Mouse (Mus musculus) lung, adult 2 months (tissue): ENCODE results near the gene Olfr1009.

ENCODE experiments used
- CTCF ChIP-seq: fragments of 200-500 bp; IDR thresholded peaks from 2 replicates; pipeline ENCODE4 v1.5.1; 2011; ENCODE audit warnings: mild to moderate bottlenecking, low read length, control low read depth; ENCODE audit not compliant: insufficient read depth
- POLR2A ChIP-seq: fragments of 200-500 bp; IDR thresholded peaks from 2 replicates; pipeline ENCODE4 v1.6.1; 2011; ENCODE audit warnings: low read depth, mild to moderate bottlenecking, control low read depth, low read length, borderline replicate concordance; ENCODE audit errors: extremely low read depth

DNA sequence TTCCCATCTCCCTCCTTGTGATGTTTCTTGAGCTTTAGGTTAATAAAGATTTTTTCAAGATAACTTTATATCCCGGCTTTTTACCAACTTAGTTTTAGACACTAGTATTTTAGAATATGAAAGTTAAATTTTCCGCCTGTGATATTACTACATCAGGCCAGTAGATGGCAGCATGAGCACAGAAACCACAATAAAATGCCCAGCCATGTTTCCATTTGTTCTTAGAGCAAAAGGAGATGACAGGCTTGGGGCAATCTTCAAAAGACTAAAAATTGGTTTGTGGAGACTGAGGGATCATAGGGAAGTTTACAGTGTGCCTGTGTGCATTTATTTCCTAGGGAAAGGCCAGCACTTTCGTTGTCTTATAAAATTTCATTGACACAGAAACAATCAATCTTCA lies 10.6 kb downstream of the Olfr1009 start:
- TF ChIP-seq CTCF (no peak), POLR2A (no peak)
